Mouse (Mus musculus): Measurements from ENCODE around the gene Arfgap3. TPM values are rescaled to one million over a fixed set of nuclear protein-coding genes. Genes with fewer than 3 reads are reported as not detected.
"Not testable (repeated sequence)": the region's sequence is repeated elsewhere in the genome, so short reads cannot be mapped to it uniquely, and the experiment has no call there.

Gene Arfgap3
- polyA plus RNA-seq, 1 experiment, result 12.1 TPM

- Histone ChIP-seq H3K27ac (ENCODE audit: control insufficient read depth, insufficient read depth, low read depth, low read length, poor library complexity) (no peak overlapping the region), H3K4me1 (ENCODE audit: control insufficient read depth, insufficient read depth, low read length) (no peaks in the 10 kb centered on the region; the same call in 1 of the 2 replicates), H3K4me3 (replicated peaks; ENCODE audit: control insufficient read depth, low read depth, low read length) (no peak overlapping the region)
- TF ChIP-seq CTCF (IDR thresholded peaks at IDR 0.05; ENCODE audit: control insufficient read depth, insufficient read depth, low read length), result no peak
Measured at GRCm38 (mm10) chr15:83374076-83374475, 24.0 kb upstream of the Arfgap3 start.

DNA sequence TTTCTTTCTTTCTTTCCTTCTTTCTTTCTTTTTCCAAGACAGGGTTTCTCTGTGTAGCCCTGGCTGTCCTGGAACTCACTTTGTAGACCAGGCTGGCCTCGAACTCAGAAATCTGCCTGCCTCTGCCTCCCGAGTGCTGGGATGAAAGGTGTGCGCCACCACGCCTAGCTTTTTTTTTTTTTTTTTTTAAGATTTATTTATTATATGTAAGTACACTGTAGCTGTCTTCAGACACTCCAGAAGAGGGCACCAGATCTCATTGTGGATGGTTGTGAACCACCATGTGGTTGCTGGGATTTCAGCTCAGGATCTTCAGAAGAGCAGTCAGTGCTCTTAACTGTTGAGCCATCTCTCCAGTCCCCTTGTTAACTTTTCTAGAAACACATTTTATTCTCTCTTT, 18.7 kb upstream of the Arfgap3 start:
- H3K4me3 ChIP-seq (replicated peaks; ENCODE audit: control insufficient read depth, low read depth, low read length); H3K4me1 ChIP-seq (ENCODE audit: control insufficient read depth, insufficient read depth, low read length); H3K27ac ChIP-seq (ENCODE audit: control insufficient read depth, insufficient read depth, low read depth, low read length, poor library complexity): not testable (repeated sequence)
- WGBS, result 76% methylated on average over 4 of the region's 4 CpGs

DNA sequence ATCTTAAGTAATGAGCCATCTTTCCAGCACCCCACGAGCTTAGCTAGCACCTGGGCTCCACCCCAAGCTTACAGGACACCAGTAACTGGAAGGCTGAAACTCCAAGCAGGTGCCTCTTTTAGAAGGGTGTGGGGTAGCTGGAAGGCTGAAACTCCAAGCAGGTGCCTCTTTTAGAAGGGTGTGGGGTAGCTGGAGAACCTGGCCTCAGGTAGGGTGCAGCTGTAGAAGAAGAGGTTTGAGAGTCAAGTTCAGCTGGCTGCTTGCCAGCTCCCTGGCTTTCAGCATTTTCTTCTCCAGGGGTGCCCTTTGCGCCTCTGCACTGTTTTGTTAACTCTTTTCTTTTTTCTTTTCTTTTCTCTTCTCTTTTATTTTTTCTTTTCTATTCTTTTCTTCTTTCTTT, 18.2 kb upstream of the Arfgap3 start:
- H3K4me1 ChIP-seq (ENCODE audit: control insufficient read depth, insufficient read depth, low read length), result no peaks in the 10 kb centered on the region; the same call in none of the 2 replicates
- H3K4me3 ChIP-seq (replicated peaks; ENCODE audit: control insufficient read depth, low read depth, low read length), result no peak overlapping the region
- WGBS, result 66% methylated on average over 2 of the region's 2 CpGs
- no peak for TF ChIP-seq POLR2A (IDR thresholded peaks at IDR 0.05; ENCODE audit: borderline replicate concordance, control insufficient read depth, low read depth, low read length)
- TF ChIP-seq CTCF (IDR thresholded peaks at IDR 0.05; ENCODE audit: control insufficient read depth, insufficient read depth, low read length), result no peak
- H3K27ac ChIP-seq (ENCODE audit: control insufficient read depth, insufficient read depth, low read depth, low read length, poor library complexity), result no peak overlapping the region

GRCm38 (mm10) chr15:83366933-83367552, 17.0 kb upstream of the Arfgap3 start:
- TF ChIP-seq CTCF (IDR thresholded peaks at IDR 0.05; ENCODE audit: control insufficient read depth, insufficient read depth, low read length), result no peak
- peak; percentile 27; the same call in 1 of the 2 replicates for TF ChIP-seq POLR2A (IDR thresholded peaks at IDR 0.05; ENCODE audit: borderline replicate concordance, control insufficient read depth, low read depth, low read length)
- whole genome bisulfite sequencing, result 17% methylated on average over 54 of the region's 58 CpGs
- Histone ChIP-seq H3K27ac (ENCODE audit: control insufficient read depth, insufficient read depth, low read depth, low read length, poor library complexity) (no peak overlapping the region), H3K4me1 (ENCODE audit: control insufficient read depth, insufficient read depth, low read length) (no peaks in the 10 kb centered on the region; the same call in none of the 2 replicates), H3K4me3 (replicated peaks; ENCODE audit: control insufficient read depth, low read depth, low read length) (peak overlapping the region; percentile 53)

DNA sequence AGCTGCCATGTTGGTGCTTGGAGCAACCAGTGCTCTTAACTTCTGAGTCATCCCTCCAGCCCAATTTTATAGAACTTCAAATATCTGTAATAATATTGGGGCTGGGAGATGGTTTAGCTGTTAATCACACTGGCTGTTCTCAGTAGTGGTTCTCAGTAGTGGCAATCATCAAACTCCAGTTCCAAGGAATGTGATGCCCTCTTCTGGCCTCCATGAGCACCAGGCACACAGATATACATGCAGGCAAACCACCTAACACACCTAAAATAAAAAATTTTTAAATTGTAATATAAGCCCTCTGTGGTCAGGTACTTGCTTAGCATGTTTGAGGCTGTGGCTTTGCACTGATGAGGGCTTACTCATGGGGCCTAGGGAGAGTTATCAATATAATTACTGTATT, 15.7 kb upstream of the Arfgap3 start:
- Histone ChIP-seq H3K4me3 (replicated peaks; ENCODE audit: control insufficient read depth, low read depth, low read length) (no peak overlapping the region), H3K4me1 (ENCODE audit: control insufficient read depth, insufficient read depth, low read length) (no peaks in the 10 kb centered on the region; the same call in none of the 2 replicates), H3K27ac (ENCODE audit: control insufficient read depth, insufficient read depth, low read depth, low read length, poor library complexity) (no peak overlapping the region)
- TF ChIP-seq CTCF (IDR thresholded peaks at IDR 0.05; ENCODE audit: control insufficient read depth, insufficient read depth, low read length), result no peak
- no peak for TF ChIP-seq POLR2A (IDR thresholded peaks at IDR 0.05; ENCODE audit: borderline replicate concordance, control insufficient read depth, low read depth, low read length)

DNA sequence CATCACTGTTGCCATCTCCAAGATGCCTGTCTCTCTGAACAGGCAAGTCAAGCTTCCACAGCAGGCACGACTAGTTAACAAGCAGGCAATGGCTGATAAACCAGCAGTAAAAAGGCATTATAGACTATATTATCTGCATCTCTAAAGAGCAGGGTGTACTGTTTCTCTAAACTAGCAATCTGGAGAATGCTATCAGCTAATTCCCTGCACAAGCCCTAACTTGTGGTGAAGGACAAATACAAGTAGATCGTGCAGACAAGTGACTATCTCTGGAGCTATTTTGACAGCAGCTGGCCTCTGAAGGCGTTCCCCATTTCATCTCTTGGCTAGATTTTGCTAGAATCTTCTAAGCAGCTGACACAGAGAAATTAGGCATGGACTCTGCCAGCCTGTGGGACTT, 14.1 kb upstream of the Arfgap3 start:
- Histone ChIP-seq H3K4me1 (ENCODE audit: control insufficient read depth, insufficient read depth, low read length) (no peaks in the 10 kb centered on the region; the same call in none of the 2 replicates), H3K27ac (ENCODE audit: control insufficient read depth, insufficient read depth, low read depth, low read length, poor library complexity) (no peak overlapping the region), H3K4me3 (replicated peaks; ENCODE audit: control insufficient read depth, low read depth, low read length) (no peak overlapping the region)
- TF ChIP-seq POLR2A (IDR thresholded peaks at IDR 0.05; ENCODE audit: borderline replicate concordance, control insufficient read depth, low read depth, low read length) (no peak), CTCF (IDR thresholded peaks at IDR 0.05; ENCODE audit: control insufficient read depth, insufficient read depth, low read length) (no peak)
- 50% methylated on average over 3 of the region's 3 CpGs for WGBS

DNA sequence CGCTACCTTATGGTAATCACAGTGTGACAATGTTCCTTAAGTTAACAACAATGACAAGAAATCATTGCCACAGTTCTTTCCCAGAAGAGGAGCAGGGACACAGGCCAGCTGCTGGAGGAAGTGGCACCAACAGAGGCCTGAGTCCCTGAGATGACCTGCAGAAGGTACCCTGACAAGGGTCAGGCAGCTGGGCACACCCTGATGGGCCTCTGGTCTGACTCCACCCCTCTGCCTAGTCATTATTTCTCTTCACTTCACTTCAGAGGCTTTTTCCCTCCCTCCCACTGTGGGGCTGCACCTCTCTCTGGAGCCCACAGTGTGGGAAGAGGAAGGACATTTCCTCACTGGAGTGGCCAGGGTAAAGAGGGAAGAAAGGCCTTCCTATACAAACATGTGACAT, 12.8 kb upstream of the Arfgap3 start:
- not testable (repeated sequence) for H3K4me1 ChIP-seq (ENCODE audit: control insufficient read depth, insufficient read depth, low read length); H3K27ac ChIP-seq (ENCODE audit: control insufficient read depth, insufficient read depth, low read depth, low read length, poor library complexity); H3K4me3 ChIP-seq (replicated peaks; ENCODE audit: control insufficient read depth, low read depth, low read length)
- whole genome bisulfite sequencing, result 94% methylated on average over 1 of the region's 1 CpGs

DNA sequence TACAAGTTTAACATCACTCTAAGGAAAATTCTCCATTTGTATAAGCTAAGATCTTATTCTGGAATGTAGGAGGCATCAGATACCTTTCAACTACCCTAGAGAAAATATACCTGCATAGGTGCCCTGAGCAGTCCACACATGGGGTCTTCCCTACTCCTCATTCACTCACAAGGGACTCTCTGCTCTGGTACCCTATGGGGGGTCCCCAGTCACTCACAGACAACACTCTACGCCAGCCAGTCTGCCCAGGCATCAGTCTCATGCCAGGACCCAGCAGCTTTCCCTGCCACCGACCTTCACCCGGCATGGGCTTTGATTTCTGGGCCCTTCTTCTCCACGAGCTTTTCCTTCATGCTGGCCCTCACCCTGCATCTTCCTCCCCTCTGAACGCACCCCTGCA, 10.9 kb upstream of the Arfgap3 start:
- 79% methylated on average over 5 of the region's 5 CpGs for WGBS
- H3K4me3 ChIP-seq (replicated peaks; ENCODE audit: control insufficient read depth, low read depth, low read length); H3K27ac ChIP-seq (ENCODE audit: control insufficient read depth, insufficient read depth, low read depth, low read length, poor library complexity); H3K4me1 ChIP-seq (ENCODE audit: control insufficient read depth, insufficient read depth, low read length): not testable (repeated sequence)

DNA sequence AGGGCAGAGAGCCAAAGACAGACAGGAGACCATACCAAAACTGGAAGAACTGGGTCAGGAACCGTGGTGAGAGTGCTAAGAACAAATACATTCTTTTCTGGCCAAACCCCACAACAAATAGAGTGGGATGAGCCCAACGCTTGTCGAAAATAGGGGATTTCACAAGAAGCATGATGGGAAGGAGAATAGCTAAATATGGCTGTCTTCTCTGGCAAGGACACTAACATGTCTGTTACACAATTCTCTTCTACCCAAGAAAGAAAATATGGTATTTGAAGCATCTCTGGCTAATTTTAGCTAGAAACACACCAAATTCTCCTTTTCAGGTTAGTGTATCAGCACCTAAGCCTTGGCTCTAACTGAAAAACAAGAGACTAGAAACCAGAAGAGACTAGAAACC, 10.1 kb upstream of the Arfgap3 start:
- 76% methylated on average over 3 of the region's 3 CpGs for WGBS
- Histone ChIP-seq H3K27ac (ENCODE audit: control insufficient read depth, insufficient read depth, low read depth, low read length, poor library complexity) (no peak overlapping the region), H3K4me3 (replicated peaks; ENCODE audit: control insufficient read depth, low read depth, low read length) (no peak overlapping the region), H3K4me1 (ENCODE audit: control insufficient read depth, insufficient read depth, low read length) (no peaks in the 10 kb centered on the region)
- no peak for TF ChIP-seq CTCF (IDR thresholded peaks at IDR 0.05; ENCODE audit: control insufficient read depth, insufficient read depth, low read length)
- TF ChIP-seq POLR2A (IDR thresholded peaks at IDR 0.05; ENCODE audit: borderline replicate concordance, control insufficient read depth, low read depth, low read length), result no peak

Measured in bone marrow, adult 2 months (tissue).